Mouse (Mus musculus) hindbrain, embryonic 14.5 days (tissue): ENCODE data around the gene Pfn4. TPM values are rescaled to one million over a fixed set of nuclear protein-coding genes. Genes with fewer than 3 reads are reported as not detected.
"Not testable (repeated sequence)": the region's sequence is repeated elsewhere in the genome, so short reads cannot be mapped to it uniquely, and the experiment has no call there.

Experiments used
- ATAC-seq: fragments of 200-750 bp; cut with Nextera tagmentation; 2 replicates; pipeline ENCODE4 v1.8.0; 2017; ENCODE audit warnings: moderate number of reproducible peaks, mild to moderate bottlenecking, moderate TSS enrichment, moderate library complexity; ENCODE audit not compliant: low FRiP score
- DNase-seq: peaks from one replicate; pipeline ENCODE4 v3.0.0-alpha.2; 2015; ENCODE audit warnings: low spot score
- H3K27ac ChIP-seq: fragments of 300-500 bp; sonication (generic); 2 replicates; pipeline ENCODE4 v1.5.1; 2014; ENCODE audit warnings: mild to moderate bottlenecking, moderate library complexity
- H3K27me3 ChIP-seq: fragments of 300-500 bp; sonication (generic); 2 replicates; pipeline ENCODE4 v1.6.1; 2014; ENCODE audit warnings: mild to moderate bottlenecking, low read length, mixed read lengths; ENCODE audit not compliant: control insufficient read depth, insufficient read depth
- H3K36me3 ChIP-seq: fragments of 300-500 bp; sonication (generic); replicated peaks from 2 replicates; pipeline ENCODE4 v1.6.1; 2014; ENCODE audit not compliant: control insufficient read depth, insufficient read depth
- H3K4me1 ChIP-seq: fragments of 300-500 bp; sonication (generic); replicated peaks from 2 replicates; pipeline ENCODE4 v1.6.1; 2014; ENCODE audit warnings: antibody characterized with exemption, low read length, mixed read lengths; ENCODE audit not compliant: control insufficient read depth, insufficient read depth
- H3K4me2 ChIP-seq: fragments of 300-500 bp; sonication (generic); replicated peaks from 2 replicates; pipeline ENCODE4 v1.6.1; 2014; ENCODE audit warnings: mild to moderate bottlenecking, moderate library complexity
- H3K4me3 ChIP-seq: fragments of 300-500 bp; sonication (generic); replicated peaks from 2 replicates; pipeline ENCODE4 v1.5.1; 2014; ENCODE audit warnings: mild to moderate bottlenecking, low read length
- H3K9ac ChIP-seq: fragments of 300-500 bp; sonication (generic); 2 replicates; pipeline ENCODE4 v1.6.1; 2014
- H3K9me3 ChIP-seq: fragments of 300-500 bp; sonication (generic); 2 replicates; pipeline ENCODE4 v1.6.1; 2016; ENCODE audit warnings: low read length; ENCODE audit not compliant: control insufficient read depth
- WGBS: fragments of 180-500 bp; shearing (Covaris S2); extraction: QIAGEN DNeasy Blood & Tissue Kit; methylation state at CpG from one replicate; pipeline ENCODE4 v1.1.7; 2014; 5-methylcytosine and 5-hydroxymethylcytosine counted together
- polyA plus RNA-seq: library from polyadenylated mRNA; unstranded; fragments of >200 nt; fragmentation: Nextera tagmentation; extraction: Ambion mirVana; gene quantifications from 2 replicates; pipeline ENCODE4 v1.2.1, GENCODE M21; 2014

Pfn4 gene
- polyA plus RNA-seq, 1 experiment from 2014 or later: 15.3 TPM

GRCm38 (mm10) chr12:4742183-4742582 is 26.6 kb upstream of the Pfn4 start:
- ATAC-seq (no peak), DNase-seq (no peak)
- Histone ChIP-seq H3K4me2 (no peak overlapping the region), H3K4me1 (no peaks in the 10 kb centered on the region), H3K36me3 (no peaks in the 10 kb centered on the region), H3K9me3 (no peaks in the 10 kb centered on the region), H3K4me3 (no peak overlapping the region), H3K27ac (no peak overlapping the region), H3K27me3 (no peaks in the 10 kb centered on the region), H3K9ac (no peak overlapping the region)
- WGBS: 87% methylated on average over 3 of the region's 3 CpGs

GRCm38 (mm10) chr12:4744486-4744885 is 24.3 kb upstream of the Pfn4 start:
- Histone ChIP-seq H3K4me2 (no peak overlapping the region), H3K27me3 (no peaks in the 10 kb centered on the region), H3K27ac (no peak overlapping the region), H3K4me3 (no peak overlapping the region), H3K36me3 (no peaks in the 10 kb centered on the region), H3K9ac (no peak overlapping the region), H3K4me1 (no peaks in the 10 kb centered on the region), H3K9me3 (no peaks in the 10 kb centered on the region)
- 93% methylated on average over 10 of the region's 10 CpGs for WGBS
- no peak for ATAC-seq
- DNase-seq: no peak

GRCm38 (mm10) chr12:4754451-4754850 is 14.4 kb upstream of the Pfn4 start:
- not testable (repeated sequence) for H3K4me1 ChIP-seq, H3K9me3 ChIP-seq, H3K4me3 ChIP-seq, H3K36me3 ChIP-seq, H3K4me2 ChIP-seq, H3K9ac ChIP-seq, DNase-seq, ATAC-seq, H3K27ac ChIP-seq, H3K27me3 ChIP-seq
- 94% methylated on average over 4 of the region's 4 CpGs for WGBS

- WGBS: 97% methylated on average over 1 of the region's 1 CpGs
- DNase-seq: no peak
- H3K36me3 ChIP-seq: no peaks in the 10 kb centered on the region
- no peak overlapping the region for H3K4me2 ChIP-seq
- H3K4me3 ChIP-seq: no peak overlapping the region
- no peaks in the 10 kb centered on the region for H3K4me1 ChIP-seq
- no peaks in the 10 kb centered on the region for H3K27me3 ChIP-seq
- no peak for ATAC-seq
- H3K27ac ChIP-seq: no peak overlapping the region
- H3K9ac ChIP-seq: no peak overlapping the region
- H3K9me3 ChIP-seq: no peaks in the 10 kb centered on the region
Observed at GRCm38 (mm10) chr12:4757060-4757459, 11.8 kb upstream of the Pfn4 start.

- peak overlapping the region; percentile 62 for H3K4me2 ChIP-seq
- H3K27me3 ChIP-seq: no peaks in the 10 kb centered on the region
- 0 out of 2 replicates have a peak, but pooled peaks cover 4% of the 10 kb centered on the region for H3K9me3 ChIP-seq
- H3K9ac ChIP-seq: peak overlapping the region; percentile 85
- no peak for DNase-seq
- H3K4me1 ChIP-seq: 0 out of 2 replicates have a peak, but pooled peaks cover 3% of the 10 kb centered on the region
- H3K36me3 ChIP-seq: no peaks in the 10 kb centered on the region
- 18% methylated on average over 13 of the region's 13 CpGs for WGBS
- ATAC-seq: peak; percentile 41; the same call in 1 of the 2 replicates
- peak overlapping the region; percentile 61 for H3K4me3 ChIP-seq
- peak overlapping the region; percentile 95 for H3K27ac ChIP-seq
Observed at GRCm38 (mm10) chr12:4769333-4769723, 506 bp downstream of the Pfn4 start.

GRCm38 (mm10) chr12:4774895-4775587 is 6.2 kb downstream of the Pfn4 start:
- no peaks in the 10 kb centered on the region for H3K4me1 ChIP-seq
- WGBS: 93% methylated on average over 8 of the region's 8 CpGs
- H3K4me3 ChIP-seq: no peak overlapping the region
- H3K9ac ChIP-seq: no peak overlapping the region
- no peak for ATAC-seq
- no peak for DNase-seq
- H3K4me2 ChIP-seq: no peak overlapping the region
- H3K27me3 ChIP-seq: no peaks in the 10 kb centered on the region
- no peak overlapping the region for H3K27ac ChIP-seq
- no peaks in the 10 kb centered on the region for H3K36me3 ChIP-seq
- H3K9me3 ChIP-seq: 0 out of 2 replicates have a peak, but pooled peaks cover 4% of the 10 kb centered on the region

GRCm38 (mm10) chr12:4775588-4775949 is 6.7 kb downstream of the Pfn4 start:
- no peak for ATAC-seq
- Histone ChIP-seq H3K4me1 (no peaks in the 10 kb centered on the region), H3K4me3 (no peak overlapping the region), H3K9ac (no peak overlapping the region), H3K27ac (no peak overlapping the region), H3K9me3 (0 out of 2 replicates have a peak, but pooled peaks cover 4% of the 10 kb centered on the region), H3K36me3 (no peaks in the 10 kb centered on the region), H3K27me3 (no peaks in the 10 kb centered on the region), H3K4me2 (no peak overlapping the region)
- WGBS: 81% methylated on average over 9 of the region's 9 CpGs
- no peak for DNase-seq

- Histone ChIP-seq H3K9me3 (0 out of 2 replicates have a peak, but pooled peaks cover 2% of the 10 kb centered on the region), H3K4me3 (no peak overlapping the region), H3K36me3 (no peaks in the 10 kb centered on the region), H3K4me2 (no peak overlapping the region), H3K4me1 (no peaks in the 10 kb centered on the region), H3K27me3 (no peaks in the 10 kb centered on the region), H3K9ac (no peak overlapping the region), H3K27ac (no peak overlapping the region)
- WGBS: 94% methylated on average over 6 of the region's 6 CpGs
- DNase-seq (no peak), ATAC-seq (no peak)
Observed at GRCm38 (mm10) chr12:4777734-4778133, 8.9 kb downstream of the Pfn4 start.

GRCm38 (mm10) chr12:4780245-4780644 is 11.4 kb downstream of the Pfn4 start:
- Histone ChIP-seq H3K27me3 (no peaks in the 10 kb centered on the region), H3K4me1 (no peaks in the 10 kb centered on the region), H3K4me3 (no peak overlapping the region), H3K9me3 (no peaks in the 10 kb centered on the region), H3K4me2 (no peak overlapping the region), H3K27ac (no peak overlapping the region), H3K36me3 (no peaks in the 10 kb centered on the region), H3K9ac (no peak overlapping the region)
- ATAC-seq (no peak), DNase-seq (no peak)
- WGBS: 73% methylated on average over 2 of the region's 2 CpGs

- Histone ChIP-seq H3K36me3 (no peaks in the 10 kb centered on the region), H3K27me3 (no peaks in the 10 kb centered on the region), H3K27ac (no peak overlapping the region), H3K4me1 (no peaks in the 10 kb centered on the region), H3K9me3 (no peaks in the 10 kb centered on the region), H3K4me2 (no peak overlapping the region), H3K9ac (no peak overlapping the region), H3K4me3 (no peak overlapping the region)
- WGBS: 96% methylated on average over 1 of the region's 1 CpGs
- DNase-seq (no peak), ATAC-seq (no peak)
Observed at GRCm38 (mm10) chr12:4781270-4781669, 12.4 kb downstream of the Pfn4 start.
